Mouse (Mus musculus) heart, embryonic 13.5 days (tissue): ENCODE measurements around the gene Galnt17. TPM values are rescaled to one million over a fixed set of nuclear protein-coding genes. Genes with fewer than 3 reads are reported as not detected.

Experiments used
- ATAC-seq: fragments of 200-750 bp; cut with Nextera tagmentation; 2 replicates; pipeline ENCODE4 v1.8.0; 2017; ENCODE audit warnings: moderate TSS enrichment; ENCODE audit not compliant: insufficient number of reproducible peaks, low FRiP score, low TSS enrichment; ENCODE audit errors: extremely low read depth
- H3K27ac ChIP-seq: fragments of 300-500 bp; sonication (generic); replicated peaks from 2 replicates; pipeline ENCODE4 v1.5.1; 2015; ENCODE audit warnings: moderate library complexity, mild to moderate bottlenecking, inconsistent platforms
- H3K27me3 ChIP-seq: fragments of 300-500 bp; sonication (generic); replicated peaks from 2 replicates; pipeline ENCODE4 v1.6.1; 2015; ENCODE audit warnings: mild to moderate bottlenecking, inconsistent platforms
- H3K36me3 ChIP-seq: fragments of 300-500 bp; sonication (generic); 2 replicates; pipeline ENCODE4 v1.6.1; 2015; ENCODE audit warnings: mild to moderate bottlenecking, inconsistent platforms
- H3K4me1 ChIP-seq: fragments of 300-500 bp; sonication (generic); 2 replicates; pipeline ENCODE4 v1.6.1; 2015; ENCODE audit warnings: inconsistent platforms
- H3K4me2 ChIP-seq: fragments of 300-500 bp; sonication (generic); 2 replicates; pipeline ENCODE4 v1.6.1; 2015; ENCODE audit warnings: inconsistent platforms, mild to moderate bottlenecking, moderate library complexity
- H3K4me3 ChIP-seq: fragments of 300-500 bp; sonication (generic); 2 replicates; pipeline ENCODE4 v1.5.1; 2015; ENCODE audit warnings: moderate library complexity, mild to moderate bottlenecking, inconsistent platforms
- H3K9ac ChIP-seq: fragments of 300-500 bp; sonication (generic); 2 replicates; pipeline ENCODE4 v1.6.1; 2015; ENCODE audit warnings: inconsistent platforms, mild to moderate bottlenecking, moderate library complexity
- H3K9me3 ChIP-seq: fragments of 300-500 bp; sonication (generic); 2 replicates; pipeline ENCODE4 v1.6.1; 2016; ENCODE audit warnings: inconsistent platforms
- WGBS: fragments of 180-500 bp; shearing (Covaris S2); methylation state at CpG from one replicate; pipeline ENCODE4 v1.1.7; 2015; ENCODE audit warnings: mixed read lengths; 5-methylcytosine and 5-hydroxymethylcytosine counted together
- polyA plus RNA-seq: library from polyadenylated mRNA; unstranded; fragments of >200 nt; fragmentation: Nextera tagmentation; extraction: Ambion mirVana; gene quantifications from 2 replicates; pipeline ENCODE4 v1.2.1, GENCODE M21; 2015

The Galnt17 gene
- polyA plus RNA-seq, 1 experiment from 2014 or later = 1.0 TPM

- no peak for ATAC-seq
- H3K4me2 ChIP-seq = no peak overlapping the region
- WGBS = 53% methylated on average over 14 of the region's 14 CpGs
Measured at GRCm38 (mm10) chr5:131083072-131083657, 225.1 kb downstream of the Galnt17 start.

GRCm38 (mm10) chr5:131077682-131078081 lies 230.6 kb downstream of the Galnt17 start:
- Histone ChIP-seq H3K36me3 (no peaks in the 10 kb centered on the region), H3K4me2 (no peak overlapping the region), H3K9me3 (peaks cover 6% of the 10 kb centered on the region; the same call in 1 of the 2 replicates), H3K27me3 (no peaks in the 10 kb centered on the region), H3K9ac (no peak overlapping the region), H3K4me3 (no peak overlapping the region), H3K27ac (no peak overlapping the region), H3K4me1 (no peaks in the 10 kb centered on the region)
- whole genome bisulfite sequencing = 32% methylated on average over 1 of the region's 1 CpGs
- no peak for ATAC-seq

More at GRCm38 (mm10) chr5:131083072-131083657, 225.1 kb downstream of the Galnt17 start:
- no peak overlapping the region for H3K9ac ChIP-seq
- peaks cover 9% of the 10 kb centered on the region; the same call in 1 of the 2 replicates for H3K9me3 ChIP-seq
- no peak overlapping the region for H3K27ac ChIP-seq
- H3K4me3 ChIP-seq = no peak overlapping the region
- H3K4me1 ChIP-seq = peaks cover 5% of the 10 kb centered on the region; the same call in 1 of the 2 replicates
- no peaks in the 10 kb centered on the region for H3K27me3 ChIP-seq
- H3K36me3 ChIP-seq = no peaks in the 10 kb centered on the region

- 81% methylated on average over 7 of the region's 7 CpGs for WGBS
- H3K4me1 ChIP-seq = no peaks in the 10 kb centered on the region
- H3K9ac ChIP-seq = no peak overlapping the region
Measured at GRCm38 (mm10) chr5:131075795-131076194, 232.5 kb downstream of the Galnt17 start.

GRCm38 (mm10) chr5:131074295-131074694 lies 234.0 kb downstream of the Galnt17 start:
- H3K36me3 ChIP-seq = no peaks in the 10 kb centered on the region
- no peak for ATAC-seq
- no peak overlapping the region for H3K4me3 ChIP-seq
- H3K4me2 ChIP-seq = no peak overlapping the region
- H3K27me3 ChIP-seq = no peaks in the 10 kb centered on the region
- H3K9ac ChIP-seq = no peak overlapping the region
- peaks cover 2% of the 10 kb centered on the region; the same call in 1 of the 2 replicates for H3K9me3 ChIP-seq
- H3K4me1 ChIP-seq = no peaks in the 10 kb centered on the region
- no peak overlapping the region for H3K27ac ChIP-seq
- 74% methylated on average over 4 of the region's 4 CpGs for WGBS

More at GRCm38 (mm10) chr5:131075795-131076194, 232.5 kb downstream of the Galnt17 start:
- no peak for ATAC-seq
- Histone ChIP-seq H3K27ac (no peak overlapping the region), H3K9me3 (peaks cover 6% of the 10 kb centered on the region; the same call in 1 of the 2 replicates), H3K36me3 (no peaks in the 10 kb centered on the region), H3K4me3 (no peak overlapping the region), H3K4me2 (no peak overlapping the region), H3K27me3 (no peaks in the 10 kb centered on the region)

GRCm38 (mm10) chr5:131065174-131065573 lies 243.1 kb downstream of the Galnt17 start:
- Histone ChIP-seq H3K4me1 (peaks cover 4% of the 10 kb centered on the region; the same call in 1 of the 2 replicates), H3K9me3 (no peaks in the 10 kb centered on the region), H3K36me3 (no peaks in the 10 kb centered on the region), H3K27me3 (no peaks in the 10 kb centered on the region), H3K27ac (no peak overlapping the region), H3K4me3 (no peak overlapping the region), H3K4me2 (no peak overlapping the region), H3K9ac (no peak overlapping the region)
- 81% methylated on average over 6 of the region's 6 CpGs for WGBS
- ATAC-seq = no peak

- no peak overlapping the region for H3K9ac ChIP-seq
- H3K4me1 ChIP-seq = no peaks in the 10 kb centered on the region
- no peaks in the 10 kb centered on the region for H3K27me3 ChIP-seq
- 56% methylated on average over 4 of the region's 4 CpGs for WGBS
- no peaks in the 10 kb centered on the region for H3K36me3 ChIP-seq
- H3K4me2 ChIP-seq = no peak overlapping the region
- no peak overlapping the region for H3K4me3 ChIP-seq
- no peak overlapping the region for H3K27ac ChIP-seq
- H3K9me3 ChIP-seq = peaks cover 5% of the 10 kb centered on the region; the same call in 1 of the 2 replicates
- ATAC-seq = no peak
Measured at GRCm38 (mm10) chr5:131048505-131048904, 259.8 kb downstream of the Galnt17 start.

GRCm38 (mm10) chr5:131043130-131043529 lies 265.2 kb downstream of the Galnt17 start:
- Histone ChIP-seq H3K36me3 (no peaks in the 10 kb centered on the region), H3K27me3 (no peaks in the 10 kb centered on the region), H3K4me3 (no peak overlapping the region), H3K9ac (no peak overlapping the region), H3K27ac (no peak overlapping the region), H3K4me2 (no peak overlapping the region), H3K4me1 (no peaks in the 10 kb centered on the region), H3K9me3 (peaks cover 5% of the 10 kb centered on the region; the same call in 1 of the 2 replicates)
- ATAC-seq = no peak

- no peak for ATAC-seq
- Histone ChIP-seq H3K4me1 (no peaks in the 10 kb centered on the region), H3K4me2 (no peak overlapping the region), H3K9ac (no peak overlapping the region), H3K27me3 (no peaks in the 10 kb centered on the region), H3K27ac (no peak overlapping the region), H3K36me3 (no peaks in the 10 kb centered on the region), H3K9me3 (no peaks in the 10 kb centered on the region), H3K4me3 (no peak overlapping the region)
- 73% methylated on average over 2 of the region's 2 CpGs for WGBS
Measured at GRCm38 (mm10) chr5:131040441-131040840, 267.9 kb downstream of the Galnt17 start.

GRCm38 (mm10) chr5:131039611-131040313 lies 268.5 kb downstream of the Galnt17 start:
- Histone ChIP-seq H3K4me1 (no peaks in the 10 kb centered on the region), H3K4me3 (no peak overlapping the region), H3K27ac (no peak overlapping the region), H3K9me3 (no peaks in the 10 kb centered on the region), H3K9ac (no peak overlapping the region), H3K27me3 (no peaks in the 10 kb centered on the region), H3K4me2 (no peak overlapping the region), H3K36me3 (no peaks in the 10 kb centered on the region)
- ATAC-seq = no peak
- WGBS = 71% methylated on average over 5 of the region's 5 CpGs

- Histone ChIP-seq H3K27ac (no peak overlapping the region), H3K9me3 (no peaks in the 10 kb centered on the region), H3K4me3 (no peak overlapping the region), H3K36me3 (no peaks in the 10 kb centered on the region), H3K4me1 (no peaks in the 10 kb centered on the region), H3K9ac (no peak overlapping the region), H3K4me2 (no peak overlapping the region), H3K27me3 (no peaks in the 10 kb centered on the region)
- 76% methylated on average over 3 of the region's 3 CpGs for WGBS
- no peak for ATAC-seq
Measured at GRCm38 (mm10) chr5:131024506-131024905, 283.8 kb downstream of the Galnt17 start.

GRCm38 (mm10) chr5:131022396-131022993 lies 285.8 kb downstream of the Galnt17 start:
- no peak overlapping the region for H3K27ac ChIP-seq
- WGBS = 78% methylated on average over 18 of the region's 18 CpGs

More at GRCm38 (mm10) chr5:131022396-131022993, 285.8 kb downstream of the Galnt17 start:
- Histone ChIP-seq H3K4me1 (no peaks in the 10 kb centered on the region), H3K9ac (no peak overlapping the region), H3K4me3 (no peak overlapping the region), H3K9me3 (no peaks in the 10 kb centered on the region), H3K4me2 (no peak overlapping the region), H3K36me3 (no peaks in the 10 kb centered on the region), H3K27me3 (no peaks in the 10 kb centered on the region)
- no peak for ATAC-seq
